Mouse (Mus musculus) G1E (cell line): ENCODE measurements at regions not wholly inside any gene's neighbourhood (a gene's known extent, or its start where the extent isn't known, plus 50 kb on each side); places are given as distances from the start of the nearest gene placed in this dataset.

ENCODE experiments used
- CTCF ChIP-seq: IDR thresholded peaks from 2 replicates; pipeline ENCODE4 v1.5.1; 2012; ENCODE audit warnings: low read depth, low read length, inconsistent platforms, mixed read lengths
- GATA1 ChIP-seq: IDR thresholded peaks from 2 replicates; pipeline ENCODE4 v1.6.1; 2012; ENCODE audit warnings: borderline replicate concordance, low read length, inconsistent platforms, mixed read lengths
- POLR2AphosphoS5 ChIP-seq: IDR thresholded peaks from 2 replicates; pipeline ENCODE4 v1.6.1; 2012; ENCODE audit warnings: low read depth, low read length, inconsistent platforms; ENCODE audit not compliant: insufficient replicate concordance
- TAL1 ChIP-seq: conservative IDR thresholded peaks from 2 replicates; pipeline ENCODE4 v1.6.1; 2012; ENCODE audit warnings: low read depth, low read length, inconsistent platforms, mixed read lengths

- TF ChIP-seq POLR2AphosphoS5 (no peak), CTCF (no peak), TAL1 (no peak), GATA1 (no peak)
Measured at GRCm38 (mm10) chr16:10058094-10058493, 62.7 kb upstream of the Grin2a start.
